Mouse (Mus musculus) liver, postnatal 0 days (tissue): ENCODE measurements around the gene Rbfox1. TPM values are rescaled to one million over a fixed set of nuclear protein-coding genes. Genes with fewer than 3 reads are reported as not detected.
A peak's percentile ranks its signal among the peaks of the same experiment; 100 is the strongest.

Experiments used
- ATAC-seq: fragments of 200-750 bp; cut with Nextera tagmentation; 2 replicates; pipeline ENCODE4 v1.8.0; 2017; ENCODE audit warnings: mild to moderate bottlenecking, moderate library complexity
- DNase-seq: peaks from one replicate; pipeline ENCODE4 v3.0.0-alpha.2; 2016
- H3K27ac ChIP-seq: fragments of 300-500 bp; sonication (generic); 2 replicates; pipeline ENCODE4 v1.5.1; 2014; ENCODE audit warnings: antibody characterized with exemption, moderate library complexity, mild to moderate bottlenecking, low read depth
- H3K27me3 ChIP-seq: fragments of 300-500 bp; sonication (generic); 2 replicates; pipeline ENCODE4 v1.6.1; 2014; ENCODE audit warnings: low read length, control low read depth, mixed read lengths; ENCODE audit not compliant: insufficient read depth
- H3K36me3 ChIP-seq: fragments of 300-500 bp; sonication (generic); replicated peaks from 2 replicates; pipeline ENCODE4 v1.6.1; 2014; ENCODE audit warnings: mild to moderate bottlenecking, control low read depth, low read length, moderate library complexity, mixed read lengths; ENCODE audit not compliant: insufficient read depth
- H3K4me1 ChIP-seq: fragments of 300-500 bp; sonication (generic); 2 replicates; pipeline ENCODE4 v1.6.1; 2014; ENCODE audit warnings: antibody characterized with exemption, mild to moderate bottlenecking, control low read depth; ENCODE audit not compliant: insufficient read depth
- H3K4me2 ChIP-seq: fragments of 300-500 bp; sonication (generic); 2 replicates; pipeline ENCODE4 v1.6.1; 2014; ENCODE audit warnings: low read depth, mild to moderate bottlenecking, low read length, moderate library complexity, mixed read lengths
- H3K4me3 ChIP-seq: fragments of 300-500 bp; sonication (generic); 2 replicates; pipeline ENCODE4 v1.5.1; 2014; ENCODE audit warnings: low read depth, low read length
- H3K9ac ChIP-seq: fragments of 300-500 bp; sonication (generic); replicated peaks from 2 replicates; pipeline ENCODE4 v1.6.1; 2014; ENCODE audit warnings: mild to moderate bottlenecking, moderate library complexity
- H3K9me3 ChIP-seq: fragments of 300-500 bp; sonication (generic); 2 replicates; pipeline ENCODE4 v1.6.1; 2016; ENCODE audit warnings: mild to moderate bottlenecking, control low read depth, low read length, mixed read lengths
- CTCF ChIP-seq: sonication (generic); IDR thresholded peaks from 2 replicates; pipeline ENCODE4 v1.5.1; 2016; ENCODE audit warnings: antibody characterized with exemption, low read depth
- EP300 ChIP-seq: IDR thresholded peaks from 2 replicates; pipeline ENCODE4 v1.6.1; 2016; ENCODE audit warnings: antibody characterized with exemption, low read depth, mild to moderate bottlenecking
- WGBS: fragments of 180-500 bp; shearing (Covaris S2); extraction: QIAGEN DNeasy Blood & Tissue Kit; methylation state at CpG from one replicate; pipeline ENCODE4 v1.1.7; 2014; ENCODE audit not compliant: insufficient replicate concordance; 5-methylcytosine and 5-hydroxymethylcytosine counted together
- polyA plus RNA-seq: library from polyadenylated mRNA; unstranded; fragments of >200 nt; fragmentation: Nextera tagmentation; extraction: Ambion mirVana; gene quantifications from 2 replicates; pipeline ENCODE4 v1.2.1, GENCODE M21; 2015

Gene Rbfox1
- polyA plus RNA-seq, 1 experiment from 2014 or later, result 0.12 TPM

GRCm38 (mm10) chr16:6485631-6486030, 600.5 kb downstream of the Rbfox1 start:
- TF ChIP-seq EP300, result no peak
- TF ChIP-seq CTCF, result no peak
- WGBS, result 54% methylated on average over 3 of the region's 3 CpGs
- Histone ChIP-seq H3K4me3 (no peak overlapping the region), H3K9ac (no peak overlapping the region), H3K27me3 (no peaks in the 10 kb centered on the region), H3K36me3 (no peaks in the 10 kb centered on the region), H3K4me2 (no peak overlapping the region), H3K27ac (no peak overlapping the region), H3K9me3 (no peaks in the 10 kb centered on the region), H3K4me1 (no peaks in the 10 kb centered on the region)
- no peak for DNase-seq
- ATAC-seq, result no peak

DNA sequence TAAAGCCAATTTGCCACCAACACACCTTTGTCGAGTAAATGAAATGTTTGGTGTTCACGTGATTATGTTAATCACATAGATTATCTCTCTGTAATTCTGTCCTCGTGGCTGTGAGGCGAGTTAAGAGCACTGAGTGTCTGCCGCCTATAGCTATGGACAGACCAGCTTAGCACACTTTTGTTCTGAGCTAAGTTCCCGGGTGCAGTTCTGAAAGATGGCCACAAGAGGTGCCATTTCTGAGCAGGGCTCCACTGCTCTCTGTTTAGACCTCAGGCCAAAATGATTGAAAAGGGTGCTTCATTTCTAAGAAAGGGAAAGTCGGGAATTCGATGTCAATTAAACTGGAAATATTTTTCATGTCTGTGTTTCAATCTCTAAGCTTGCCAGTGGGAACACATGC, 617.1 kb downstream of the Rbfox1 start:
- Histone ChIP-seq H3K4me3 (no peak overlapping the region), H3K27ac (no peak overlapping the region), H3K4me1 (no peaks in the 10 kb centered on the region), H3K4me2 (no peak overlapping the region), H3K36me3 (no peaks in the 10 kb centered on the region), H3K9ac (no peak overlapping the region), H3K9me3 (no peaks in the 10 kb centered on the region), H3K27me3 (no peaks in the 10 kb centered on the region)
- DNase-seq (no peak), ATAC-seq (no peak)
- 29% methylated on average over 8 of the region's 8 CpGs for WGBS
- TF ChIP-seq EP300, result no peak
- peak; percentile 57 for TF ChIP-seq CTCF

DNA sequence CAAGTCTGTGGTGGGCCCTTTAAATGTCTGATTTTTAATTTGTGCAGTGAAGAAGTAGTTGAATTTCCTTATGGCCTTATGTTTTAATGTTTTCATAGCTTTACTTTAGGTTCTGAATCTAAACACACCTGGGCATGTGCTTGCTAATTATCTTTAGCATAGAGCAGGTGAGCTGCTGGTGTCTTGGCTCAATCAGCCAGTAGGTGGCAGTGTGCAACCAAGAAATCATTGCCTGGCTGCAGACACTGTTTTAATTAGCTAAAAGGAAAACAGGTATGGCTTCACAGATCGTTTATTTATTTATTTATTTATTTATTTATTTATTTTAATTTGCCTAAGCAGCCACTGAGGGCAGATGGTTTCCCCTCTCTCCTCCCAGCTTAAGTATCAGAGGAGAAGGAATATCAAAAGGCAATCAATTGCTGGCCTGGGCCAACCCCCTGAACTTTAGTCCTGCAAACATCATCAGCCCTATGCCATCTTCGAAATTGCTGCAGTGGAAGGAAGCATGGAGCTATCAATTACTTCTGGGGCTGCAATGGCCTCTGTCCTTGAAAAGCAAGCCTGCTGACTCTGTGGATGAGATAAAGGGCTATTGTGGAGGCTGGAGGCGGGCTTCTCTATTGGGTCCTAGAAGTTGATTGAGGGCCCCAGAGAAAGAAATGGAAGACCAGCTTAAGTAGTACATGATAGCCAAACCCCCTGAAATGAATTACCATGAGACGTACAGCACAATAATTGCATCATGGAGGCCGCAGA, 618.6 kb downstream of the Rbfox1 start:
- peak; percentile 29 for DNase-seq

GRCm38 (mm10) chr16:6508924-6509323, 623.8 kb downstream of the Rbfox1 start:
- DNase-seq (no peak), ATAC-seq (no peak)
- Histone ChIP-seq H3K4me1 (no peaks in the 10 kb centered on the region), H3K9me3 (no peaks in the 10 kb centered on the region), H3K27ac (no peak overlapping the region), H3K9ac (no peak overlapping the region), H3K36me3 (no peaks in the 10 kb centered on the region), H3K4me3 (no peak overlapping the region), H3K27me3 (no peaks in the 10 kb centered on the region), H3K4me2 (no peak overlapping the region)
- TF ChIP-seq CTCF (no peak), EP300 (no peak)
- WGBS, result 63% methylated on average over 5 of the region's 5 CpGs

More for the DNA sequence above, 618.6 kb downstream of the Rbfox1 start:
- H3K27me3 ChIP-seq, result no peaks in the 10 kb centered on the region
- H3K4me3 ChIP-seq, result no peak overlapping the region
- no peaks in the 10 kb centered on the region for H3K4me1 ChIP-seq
- H3K36me3 ChIP-seq, result no peaks in the 10 kb centered on the region
- no peak overlapping the region for H3K9ac ChIP-seq
- H3K27ac ChIP-seq, result no peak overlapping the region
- H3K4me2 ChIP-seq, result no peak overlapping the region
- no peaks in the 10 kb centered on the region for H3K9me3 ChIP-seq
- TF ChIP-seq CTCF (peak; percentile 62), EP300 (no peak)
- no peak for ATAC-seq
- WGBS, result 58% methylated on average over 5 of the region's 5 CpGs

DNA sequence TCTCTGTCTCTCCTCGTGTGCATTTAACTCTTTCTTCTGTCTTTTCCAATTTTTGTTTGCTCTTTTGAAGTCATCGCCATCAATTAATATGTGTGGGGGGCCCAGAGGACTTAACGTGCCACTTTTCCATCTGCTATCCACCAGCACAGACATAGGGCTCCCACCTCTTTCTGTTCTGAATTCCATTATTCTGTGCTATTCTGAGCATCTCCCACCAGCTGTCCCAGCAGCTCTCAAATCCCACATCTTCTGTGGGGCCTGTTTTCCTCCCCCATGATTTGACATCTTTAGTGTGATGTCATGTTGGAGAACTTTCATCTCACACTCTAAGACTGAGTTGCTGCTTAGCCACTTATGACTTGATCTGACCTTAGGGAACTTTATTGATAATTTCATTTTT, 634.3 kb downstream of the Rbfox1 start:
- H3K4me3 ChIP-seq, result no peak overlapping the region
- H3K9me3 ChIP-seq, result no peaks in the 10 kb centered on the region; the same call in 1 of the 2 replicates
- ATAC-seq (no peak), DNase-seq (no peak)
- no peak for TF ChIP-seq EP300
- TF ChIP-seq CTCF, result no peak
- no peak overlapping the region for H3K27ac ChIP-seq
- H3K9ac ChIP-seq, result no peak overlapping the region
- H3K4me2 ChIP-seq, result no peak overlapping the region
- H3K36me3 ChIP-seq, result no peaks in the 10 kb centered on the region
- no peaks in the 10 kb centered on the region for H3K4me1 ChIP-seq
- 69% methylated on average over 3 of the region's 3 CpGs for WGBS
- no peaks in the 10 kb centered on the region for H3K27me3 ChIP-seq

DNA sequence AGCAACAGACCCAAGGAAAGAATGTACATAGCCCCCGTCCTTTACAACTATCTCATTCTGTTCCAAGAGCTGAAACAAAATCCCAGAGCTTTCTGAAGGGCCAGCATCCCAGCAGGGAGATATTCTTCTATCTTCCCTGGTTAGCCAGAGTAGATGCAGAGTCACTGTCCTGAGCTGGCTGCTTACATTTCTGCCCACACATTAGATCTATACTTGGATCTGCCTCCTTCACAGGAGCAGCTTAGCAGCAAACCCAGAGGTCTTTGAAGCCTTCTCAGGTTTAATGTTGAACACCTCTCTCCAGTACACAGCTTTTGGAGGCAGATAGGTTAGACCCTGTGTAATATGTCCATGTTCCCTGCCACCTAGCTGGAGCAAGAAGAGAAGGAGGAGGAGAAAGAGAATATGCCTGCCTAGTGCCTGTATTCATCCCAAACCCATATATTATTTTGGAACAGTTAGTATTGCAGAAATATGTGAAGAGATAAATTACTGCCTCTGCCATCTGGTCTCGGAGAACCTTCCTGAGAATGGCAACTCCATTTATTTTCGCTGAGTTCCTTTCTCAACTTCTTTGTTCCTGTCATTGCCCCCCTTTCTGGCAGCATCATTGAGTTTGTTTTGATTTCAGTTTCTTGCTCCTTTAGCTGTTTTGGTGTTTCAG, 640.5 kb downstream of the Rbfox1 start:
- Histone ChIP-seq H3K4me3 (no peak overlapping the region), H3K27me3 (no peaks in the 10 kb centered on the region), H3K4me2 (no peak overlapping the region), H3K9ac (no peak overlapping the region), H3K27ac (no peak overlapping the region), H3K36me3 (no peaks in the 10 kb centered on the region), H3K4me1 (no peaks in the 10 kb centered on the region), H3K9me3 (no peaks in the 10 kb centered on the region)
- DNase-seq, result no peak
- WGBS, result 60% methylated on average over 3 of the region's 3 CpGs
- no peak for ATAC-seq
- no peak for TF ChIP-seq EP300
- TF ChIP-seq CTCF, result no peak
